Mouse (Mus musculus) lung, postnatal 0 days (tissue): ENCODE results near the gene Bri3. TPM values are rescaled to one million over a fixed set of nuclear protein-coding genes. Genes with fewer than 3 reads are reported as not detected.

Experiments used
- ATAC-seq: fragments of 200-750 bp; cut with Nextera tagmentation; 2 replicates; pipeline ENCODE4 v1.8.0; 2017; ENCODE audit warnings: moderate library complexity
- DNase-seq: peaks from one replicate; pipeline ENCODE4 v3.0.0-alpha.2; 2016; ENCODE audit warnings: low spot score
- H3K27ac ChIP-seq: fragments of 300-500 bp; sonication (generic); 2 replicates; pipeline ENCODE4 v1.5.1; 2014; ENCODE audit warnings: antibody characterized with exemption, mild to moderate bottlenecking, low read length, mixed read lengths
- H3K27me3 ChIP-seq: fragments of 300-500 bp; sonication (generic); replicated peaks from 2 replicates; pipeline ENCODE4 v1.6.1; 2014; ENCODE audit warnings: low read length, mixed read lengths; ENCODE audit not compliant: insufficient read depth
- H3K36me3 ChIP-seq: fragments of 300-500 bp; sonication (generic); 2 replicates; pipeline ENCODE4 v1.6.1; 2014; ENCODE audit warnings: low read length, mixed read lengths; ENCODE audit not compliant: insufficient read depth
- H3K4me1 ChIP-seq: fragments of 300-500 bp; sonication (generic); 2 replicates; pipeline ENCODE4 v1.6.1; 2014; ENCODE audit warnings: antibody characterized with exemption, low read depth, low read length, mixed read lengths; ENCODE audit not compliant: insufficient read depth
- H3K4me2 ChIP-seq: fragments of 300-500 bp; sonication (generic); replicated peaks from 2 replicates; pipeline ENCODE4 v1.6.1; 2014; ENCODE audit warnings: low read depth, mild to moderate bottlenecking, low read length, moderate library complexity, mixed read lengths
- H3K4me3 ChIP-seq: fragments of 300-500 bp; sonication (generic); 2 replicates; pipeline ENCODE4 v1.5.1; 2014; ENCODE audit warnings: low read depth, low read length
- H3K9ac ChIP-seq: fragments of 300-500 bp; sonication (generic); replicated peaks from 2 replicates; pipeline ENCODE4 v1.6.1; 2014; ENCODE audit warnings: low read depth, mild to moderate bottlenecking
- H3K9me3 ChIP-seq: fragments of 300-500 bp; sonication (generic); 2 replicates; pipeline ENCODE4 v1.6.1; 2016; ENCODE audit warnings: low read length, mixed read lengths
- CTCF ChIP-seq: IDR thresholded peaks from 2 replicates; pipeline ENCODE4 v1.5.1; 2016; ENCODE audit warnings: antibody characterized with exemption, mild to moderate bottlenecking
- EP300 ChIP-seq: IDR thresholded peaks from 2 replicates; pipeline ENCODE4 v1.6.1; 2016; ENCODE audit warnings: antibody characterized with exemption, mild to moderate bottlenecking, control low read depth
- WGBS: fragments of 180-500 bp; shearing (Covaris S2); extraction: QIAGEN DNeasy Blood & Tissue Kit; methylation state at CpG from one replicate; pipeline ENCODE4 v1.1.7; 2014; 5-methylcytosine and 5-hydroxymethylcytosine counted together
- polyA plus RNA-seq: library from polyadenylated mRNA; unstranded; fragments of >200 nt; fragmentation: Nextera tagmentation; extraction: Ambion mirVana; gene quantifications from 2 replicates; pipeline ENCODE4 v1.2.1, GENCODE M21; 2015

The Bri3 gene
- polyA plus RNA-seq, 1 experiment from 2014 or later, result 286 TPM

DNA sequence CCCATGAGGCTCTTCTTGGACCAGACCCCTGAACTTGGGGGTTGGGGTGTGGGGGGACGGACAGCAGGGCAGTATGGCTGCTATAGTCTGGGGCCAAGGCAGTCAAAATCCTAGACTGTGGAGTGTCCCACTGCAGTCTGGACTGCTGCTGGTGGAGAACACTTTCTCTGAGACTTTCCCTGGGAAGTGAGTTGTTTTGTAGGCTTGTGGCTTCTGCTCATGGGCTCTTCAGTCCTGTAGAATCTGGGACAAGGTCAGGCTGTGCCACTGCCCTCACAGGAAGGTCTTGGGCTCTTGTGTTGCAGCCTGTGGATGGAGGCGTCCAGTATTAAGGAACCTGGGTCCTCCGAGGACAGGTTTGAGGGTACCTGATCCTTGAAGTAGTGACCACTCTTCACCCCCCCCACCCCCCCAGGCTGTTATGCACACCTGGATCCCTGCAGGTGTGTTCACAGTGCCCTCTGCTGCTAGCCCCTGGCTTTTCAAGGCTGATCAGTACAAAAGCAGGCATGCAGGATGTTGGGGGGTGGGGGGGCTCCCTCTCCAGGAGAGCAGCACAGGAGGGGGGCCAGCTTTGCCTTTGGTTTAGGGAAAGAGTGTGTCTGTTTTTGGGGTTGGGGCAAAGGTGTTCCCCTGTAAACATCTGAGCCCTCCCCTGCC lies 13.3 kb downstream of the Bri3 start:
- Histone ChIP-seq H3K27me3 (no peaks in the 10 kb centered on the region), H3K4me3 (peak overlapping the region; percentile 99; the same call in 1 of the 2 replicates), H3K4me1 (peaks cover 21% of the 10 kb centered on the region), H3K36me3 (0 out of 2 replicates have a peak, but pooled peaks cover 7% of the 10 kb centered on the region), H3K9me3 (no peaks in the 10 kb centered on the region), H3K27ac (peak overlapping the region; percentile 98), H3K9ac (peak overlapping the region; percentile 97; the same call in 1 of the 2 replicates), H3K4me2 (peak overlapping the region; percentile 76)
- 42% methylated on average over 3 of the region's 3 CpGs for WGBS
- TF ChIP-seq EP300 (no peak), CTCF (peak; percentile 49)
- no peak for DNase-seq
- ATAC-seq, result no peak

DNA sequence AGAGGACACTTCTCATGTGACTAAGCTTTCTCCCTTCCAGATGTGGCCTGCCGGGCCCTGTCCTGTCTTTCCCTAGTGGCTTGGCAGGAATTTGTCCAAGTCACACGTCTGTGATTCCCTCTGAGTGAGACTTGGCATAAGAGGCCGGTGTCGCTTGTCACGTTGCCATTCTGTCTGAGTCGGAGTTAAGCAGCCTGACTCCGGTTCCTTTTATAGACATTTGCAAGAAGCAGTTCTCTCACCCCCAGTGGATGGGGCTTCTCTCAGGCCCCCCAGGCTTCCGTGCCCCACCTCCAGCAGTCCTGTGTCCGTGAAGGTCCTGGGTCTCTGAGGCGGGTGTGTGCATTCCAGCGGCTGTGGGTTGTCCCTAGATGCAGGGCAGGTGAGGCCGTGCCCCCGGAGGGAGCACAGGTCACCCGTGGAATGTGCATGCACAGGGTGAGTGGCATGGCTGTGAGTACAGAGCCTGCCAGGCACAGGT lies 13.9 kb downstream of the Bri3 start:
- DNase-seq, result peak; percentile 83
- WGBS, result 15% methylated on average over 14 of the region's 14 CpGs
- peak overlapping the region; percentile 98 for H3K27ac ChIP-seq
- 0 out of 2 replicates have a peak, but pooled peaks cover 7% of the 10 kb centered on the region for H3K36me3 ChIP-seq
- TF ChIP-seq EP300 (no peak), CTCF (no peak)
- H3K9me3 ChIP-seq, result no peaks in the 10 kb centered on the region
- peak overlapping the region; percentile 97; the same call in 1 of the 2 replicates for H3K9ac ChIP-seq
- peak; percentile 11; the same call in 1 of the 2 replicates for ATAC-seq
- H3K4me3 ChIP-seq, result peak overlapping the region; percentile 99
- peak overlapping the region; percentile 76 for H3K4me2 ChIP-seq
- no peaks in the 10 kb centered on the region for H3K27me3 ChIP-seq
- H3K4me1 ChIP-seq, result peaks cover 22% of the 10 kb centered on the region

DNA sequence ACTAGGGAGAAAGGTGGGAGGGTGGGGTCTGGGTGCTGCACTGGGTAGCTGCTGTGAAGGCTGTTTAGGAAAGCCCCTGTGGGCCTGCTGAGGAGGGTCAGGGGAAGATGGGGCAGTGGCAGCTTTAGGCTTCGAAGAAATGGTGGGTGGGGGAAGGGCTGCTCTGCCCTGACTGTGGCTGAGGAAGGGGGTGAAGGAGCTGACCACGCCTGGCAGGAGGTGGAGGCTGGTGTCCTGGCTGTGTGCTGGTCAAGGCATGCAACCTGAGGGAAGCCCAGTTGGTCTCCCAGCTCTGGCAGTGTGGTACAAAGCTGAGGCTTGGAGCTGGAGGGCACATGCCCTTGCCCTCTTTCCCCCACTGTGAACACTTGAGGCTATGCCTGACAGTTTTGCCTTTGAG lies 14.4 kb downstream of the Bri3 start:
- DNase-seq (no peak), ATAC-seq (no peak)
- peak overlapping the region; percentile 97; the same call in 1 of the 2 replicates for H3K9ac ChIP-seq
- peak overlapping the region; percentile 76 for H3K4me2 ChIP-seq
- peaks cover 24% of the 10 kb centered on the region for H3K4me1 ChIP-seq
- H3K27ac ChIP-seq, result peak overlapping the region; percentile 98
- WGBS, result 17% methylated on average over 2 of the region's 2 CpGs
- H3K36me3 ChIP-seq, result 0 out of 2 replicates have a peak, but pooled peaks cover 7% of the 10 kb centered on the region
- peak overlapping the region; percentile 99 for H3K4me3 ChIP-seq
- H3K27me3 ChIP-seq, result no peaks in the 10 kb centered on the region
- H3K9me3 ChIP-seq, result no peaks in the 10 kb centered on the region
- TF ChIP-seq EP300, result no peak
- no peak for TF ChIP-seq CTCF

DNA sequence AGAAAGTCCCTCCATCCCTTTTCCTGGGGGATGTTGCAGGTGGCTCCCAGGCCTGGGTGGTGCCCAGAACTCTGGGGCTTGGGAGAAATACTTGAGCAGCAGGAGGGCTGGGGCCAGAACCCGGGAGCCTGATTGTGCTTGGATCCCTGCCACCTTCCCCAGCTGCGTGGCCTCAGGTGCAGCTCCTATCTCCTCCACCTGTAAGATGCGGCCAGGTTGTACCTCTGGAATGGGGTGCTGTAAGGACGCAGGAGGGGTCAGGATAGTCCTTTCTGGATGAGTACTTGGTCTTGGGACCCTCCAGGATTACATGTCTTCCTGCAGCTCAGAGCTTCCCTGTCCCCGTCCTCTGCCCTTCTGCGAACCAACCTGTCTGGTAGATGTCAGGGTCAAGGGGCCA lies 15.0 kb downstream of the Bri3 start:
- Histone ChIP-seq H3K27me3 (no peaks in the 10 kb centered on the region), H3K4me1 (peaks cover 19% of the 10 kb centered on the region), H3K27ac (0 out of 2 replicates have a peak overlapping the region, but pooled peaks have one; percentile 98), H3K36me3 (0 out of 2 replicates have a peak, but pooled peaks cover 7% of the 10 kb centered on the region), H3K9ac (no peak overlapping the region), H3K9me3 (no peaks in the 10 kb centered on the region), H3K4me2 (peak overlapping the region; percentile 76), H3K4me3 (0 out of 2 replicates have a peak overlapping the region, but pooled peaks have one; percentile 99)
- WGBS, result 59% methylated on average over 6 of the region's 6 CpGs
- ATAC-seq (no peak), DNase-seq (no peak)
- TF ChIP-seq CTCF (no peak), EP300 (no peak)

DNA sequence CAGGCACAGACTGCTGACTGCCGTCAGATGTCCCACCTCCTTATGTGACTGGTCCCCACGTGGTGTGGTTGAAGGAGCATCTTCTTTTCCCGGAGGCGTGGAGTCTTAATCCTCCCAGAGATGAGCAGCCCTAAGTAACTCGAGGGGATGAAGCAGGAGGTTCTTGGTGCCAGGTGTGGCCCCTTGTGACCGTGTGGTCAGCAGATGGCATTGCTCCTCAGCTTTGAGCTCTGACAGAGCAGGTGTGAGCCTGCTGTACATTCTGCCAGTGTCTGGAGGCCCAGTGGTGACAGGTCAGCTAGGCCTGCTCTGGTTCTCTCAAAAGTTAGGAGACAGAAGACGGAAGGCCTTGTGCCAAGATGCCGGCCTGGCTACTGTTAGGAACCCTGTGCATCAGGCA lies 16.2 kb downstream of the Bri3 start:
- TF ChIP-seq CTCF (no peak), EP300 (no peak)
- H3K36me3 ChIP-seq, result 0 out of 2 replicates have a peak, but pooled peaks cover 7% of the 10 kb centered on the region
- WGBS, result 75% methylated on average over 8 of the region's 8 CpGs
- H3K9ac ChIP-seq, result no peak overlapping the region
- no peak overlapping the region for H3K4me2 ChIP-seq
- H3K27ac ChIP-seq, result no peak overlapping the region
- no peaks in the 10 kb centered on the region for H3K27me3 ChIP-seq
- no peaks in the 10 kb centered on the region for H3K9me3 ChIP-seq
- H3K4me1 ChIP-seq, result peaks cover 19% of the 10 kb centered on the region
- H3K4me3 ChIP-seq, result no peak overlapping the region
- ATAC-seq, result no peak
- DNase-seq, result no peak

DNA sequence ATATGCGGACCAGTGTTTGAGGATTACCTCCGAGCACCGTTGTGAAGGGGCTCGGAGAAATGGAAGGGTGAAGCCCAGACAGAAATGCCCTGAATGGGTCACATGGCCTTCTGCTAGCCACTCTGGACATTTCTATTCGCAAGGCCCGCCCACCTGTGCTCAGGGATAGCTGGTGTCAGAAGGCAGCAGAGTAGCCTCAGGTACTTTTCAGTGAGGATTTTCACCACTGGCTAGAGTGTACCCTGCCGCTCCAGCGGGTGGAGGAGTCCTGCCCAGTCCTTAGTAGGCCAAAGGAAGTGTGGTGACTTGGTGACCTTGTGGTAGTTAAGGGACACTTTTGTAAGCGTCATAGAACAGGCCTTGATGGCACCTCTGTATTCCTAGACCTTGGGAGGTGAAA lies 17.1 kb downstream of the Bri3 start:
- H3K4me1 ChIP-seq, result peaks cover 19% of the 10 kb centered on the region
- H3K27me3 ChIP-seq, result no peaks in the 10 kb centered on the region
- H3K36me3 ChIP-seq, result peaks cover 8% of the 10 kb centered on the region; the same call in 1 of the 2 replicates
- no peak overlapping the region for H3K4me2 ChIP-seq
- WGBS, result 61% methylated on average over 9 of the region's 9 CpGs
- ATAC-seq, result no peak
- DNase-seq, result no peak
- TF ChIP-seq CTCF, result no peak
- no peak for TF ChIP-seq EP300
- H3K9me3 ChIP-seq, result no peaks in the 10 kb centered on the region
- H3K9ac ChIP-seq, result no peak overlapping the region; the same call in 1 of the 2 replicates
- H3K27ac ChIP-seq, result no peak overlapping the region
- H3K4me3 ChIP-seq, result no peak overlapping the region
